Mouse (Mus musculus): ENCODE results near the gene Hoxd11. TPM values are rescaled to one million over a fixed set of nuclear protein-coding genes. Genes with fewer than 3 reads are reported as not detected.

Gene Hoxd11
- polyA plus RNA-seq, 1 experiment from 2014 or later, result not detected

DNA sequence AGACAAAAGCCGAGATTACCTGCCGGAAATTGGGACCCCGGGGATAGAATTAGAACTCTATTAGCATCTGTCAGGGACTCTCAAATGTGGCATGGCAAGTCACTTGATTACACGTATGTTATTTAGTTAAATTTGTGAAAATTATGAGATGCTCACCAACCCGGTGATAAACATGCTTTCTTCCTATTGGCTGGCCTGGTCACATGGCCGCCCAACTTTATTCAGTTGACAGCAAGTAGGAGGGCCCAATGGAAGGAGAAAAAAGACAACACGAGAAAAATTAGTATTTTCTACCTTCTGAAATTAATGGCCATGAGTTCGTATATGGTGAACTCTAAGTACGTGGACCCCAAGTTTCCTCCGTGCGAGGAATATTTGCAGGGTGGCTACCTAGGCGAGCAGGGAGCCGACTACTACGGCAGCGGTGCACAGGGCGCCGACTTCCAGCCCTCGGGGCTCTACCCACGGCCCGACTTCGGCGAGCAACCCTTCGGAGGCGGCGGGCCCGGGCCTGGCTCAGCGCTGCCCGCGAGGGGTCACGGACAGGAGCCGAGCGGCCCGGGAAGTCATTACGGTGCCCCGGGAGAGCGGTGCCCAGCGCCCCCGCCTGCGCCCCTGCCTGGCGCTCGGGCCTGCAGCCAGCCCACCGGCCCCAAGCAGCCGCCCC is 47.7 kb downstream of the Hoxd11 start:
- Histone ChIP-seq H3K4me2 (replicated peaks) (peak overlapping the region; percentile 26; the same call in 1 of the 2 replicates), H3K4me1 (replicated peaks) (peaks cover 6% of the 10 kb centered on the region), H3K9ac (replicated peaks) (no peak overlapping the region), H3K36me3 (no peaks in the 10 kb centered on the region), H3K27ac (no peak overlapping the region), H3K27me3 (peaks cover 99% of the 10 kb centered on the region), H3K9me3 (no peaks in the 10 kb centered on the region), H3K4me3 (replicated peaks) (peak overlapping the region; percentile 14; the same call in 1 of the 2 replicates)
- no peak for ATAC-seq
- WGBS, result under 1% methylated on average over 43 of the region's 43 CpGs

DNA sequence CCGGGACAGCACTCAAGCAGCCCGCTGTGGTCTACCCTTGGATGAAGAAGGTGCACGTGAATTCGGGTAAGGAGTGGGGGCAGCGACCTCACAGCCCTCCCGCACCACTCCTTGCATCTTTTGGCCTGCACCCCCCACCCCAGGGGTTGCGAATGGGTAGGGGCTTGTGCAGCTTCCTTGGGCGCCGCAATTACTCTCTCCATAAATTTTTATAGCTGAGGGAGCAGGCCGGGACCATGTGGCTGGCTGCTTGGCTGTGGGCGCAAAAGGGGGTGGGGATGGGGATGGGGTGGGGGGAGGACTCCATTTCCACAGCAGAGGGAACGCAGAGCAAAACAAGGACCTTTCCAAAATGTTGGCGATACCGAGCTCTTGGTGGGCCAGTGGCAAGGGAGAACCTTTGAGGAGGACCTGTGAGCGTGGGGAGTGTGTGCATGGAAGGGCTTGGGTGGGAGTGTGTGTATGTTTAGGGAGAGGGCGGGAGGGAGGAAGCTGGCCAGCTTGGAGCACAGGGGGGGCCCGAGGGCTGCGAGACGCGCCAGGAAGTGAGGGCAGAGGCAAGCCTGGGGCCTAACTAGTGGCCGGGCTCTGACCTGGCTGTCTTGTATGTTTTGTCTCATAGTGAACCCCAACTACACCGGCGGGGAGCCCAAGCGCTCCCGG is 48.4 kb downstream of the Hoxd11 start:
- Histone ChIP-seq H3K9ac (replicated peaks) (no peak overlapping the region), H3K27me3 (peaks cover 99% of the 10 kb centered on the region)
- WGBS, result under 1% methylated on average over 25 of the region's 25 CpGs

DNA sequence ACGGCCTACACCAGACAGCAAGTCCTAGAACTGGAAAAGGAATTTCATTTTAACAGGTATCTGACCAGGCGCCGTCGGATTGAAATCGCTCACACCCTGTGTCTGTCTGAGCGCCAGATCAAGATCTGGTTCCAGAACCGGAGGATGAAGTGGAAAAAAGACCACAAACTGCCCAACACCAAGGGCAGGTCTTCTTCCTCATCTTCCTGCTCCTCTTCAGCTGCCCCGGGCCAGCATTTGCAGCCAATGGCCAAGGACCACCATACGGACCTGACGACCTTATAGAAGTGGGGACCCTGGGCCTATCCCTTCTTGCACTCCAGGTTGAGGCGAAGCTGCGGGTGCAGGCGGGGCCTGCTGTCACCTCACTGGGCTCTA is 48.9 kb downstream of the Hoxd11 start:
- H3K27me3 ChIP-seq, result peaks cover 99% of the 10 kb centered on the region
- H3K9me3 ChIP-seq, result no peaks in the 10 kb centered on the region
- ATAC-seq, result no peak
- H3K4me2 ChIP-seq (replicated peaks), result no peak overlapping the region
- H3K4me3 ChIP-seq (replicated peaks), result no peak overlapping the region
- 2% methylated on average over 13 of the region's 13 CpGs for WGBS
- no peak overlapping the region for H3K27ac ChIP-seq
- H3K9ac ChIP-seq (replicated peaks), result no peak overlapping the region
- no peaks in the 10 kb centered on the region for H3K36me3 ChIP-seq
- peaks cover 10% of the 10 kb centered on the region for H3K4me1 ChIP-seq (replicated peaks)

More for the DNA sequence above, 48.4 kb downstream of the Hoxd11 start:
- Histone ChIP-seq H3K4me2 (replicated peaks) (no peak overlapping the region), H3K4me3 (replicated peaks) (no peak overlapping the region), H3K27ac (no peak overlapping the region), H3K36me3 (no peaks in the 10 kb centered on the region), H3K9me3 (no peaks in the 10 kb centered on the region), H3K4me1 (replicated peaks) (peaks cover 7% of the 10 kb centered on the region)
- ATAC-seq, result no peak

DNA sequence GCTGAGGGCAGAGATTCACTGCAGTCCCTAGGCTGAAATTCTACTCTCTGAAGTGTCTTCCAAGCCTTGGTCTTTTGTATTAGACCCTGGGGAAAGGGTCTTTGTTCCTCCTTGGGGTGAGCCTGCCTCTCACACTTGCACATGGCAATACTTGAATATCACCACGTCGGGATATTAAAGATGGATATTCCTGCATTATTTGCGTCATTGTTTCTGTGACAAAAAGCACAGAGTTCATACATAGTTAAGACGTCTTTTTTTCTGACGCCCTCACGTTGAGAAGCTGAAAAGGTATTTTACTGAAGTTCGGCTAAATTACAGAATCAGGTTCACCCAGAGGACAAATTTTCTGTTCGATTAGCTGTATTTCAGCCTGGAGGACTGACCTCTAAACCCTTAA is 51.0 kb downstream of the Hoxd11 start:
- WGBS, result 1% methylated on average over 8 of the region's 8 CpGs
- Histone ChIP-seq H3K9ac (replicated peaks) (no peak overlapping the region), H3K4me2 (replicated peaks) (no peak overlapping the region)

DNA sequence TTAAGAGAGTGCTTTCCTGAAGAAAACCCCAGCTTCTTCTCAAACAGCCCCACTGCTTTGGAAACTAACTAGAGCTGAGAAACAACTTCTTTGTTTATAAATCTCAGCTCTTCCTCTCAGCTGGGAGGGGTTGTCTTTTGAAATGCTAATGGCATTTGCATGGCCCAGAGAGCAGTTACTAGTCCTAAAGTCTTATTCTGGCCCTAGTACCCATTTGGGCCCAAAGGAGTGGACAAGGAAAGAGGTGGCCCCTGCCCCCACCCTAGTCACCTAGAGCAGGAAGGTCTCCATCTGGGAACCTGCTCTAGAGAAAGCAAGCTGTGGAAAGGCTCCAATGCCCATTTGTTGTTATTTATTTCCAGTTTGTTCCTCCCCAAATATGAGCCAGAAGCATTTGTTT is 51.7 kb downstream of the Hoxd11 start:
- H3K36me3 ChIP-seq, result no peaks in the 10 kb centered on the region
- H3K27ac ChIP-seq, result no peak overlapping the region
- H3K4me1 ChIP-seq (replicated peaks), result peaks cover 12% of the 10 kb centered on the region
- ATAC-seq, result no peak
- H3K27me3 ChIP-seq, result peaks cover 99% of the 10 kb centered on the region
- no peak overlapping the region for H3K9ac ChIP-seq (replicated peaks)
- H3K4me2 ChIP-seq (replicated peaks), result no peak overlapping the region
- H3K9me3 ChIP-seq, result no peaks in the 10 kb centered on the region
- H3K4me3 ChIP-seq (replicated peaks), result no peak overlapping the region

More for the DNA sequence above, 51.0 kb downstream of the Hoxd11 start:
- no peak overlapping the region for H3K4me3 ChIP-seq (replicated peaks)
- H3K9me3 ChIP-seq, result no peaks in the 10 kb centered on the region
- H3K27ac ChIP-seq, result no peak overlapping the region
- H3K27me3 ChIP-seq, result peaks cover 99% of the 10 kb centered on the region
- peaks cover 10% of the 10 kb centered on the region for H3K4me1 ChIP-seq (replicated peaks)
- no peak for ATAC-seq
- H3K36me3 ChIP-seq, result no peaks in the 10 kb centered on the region

DNA sequence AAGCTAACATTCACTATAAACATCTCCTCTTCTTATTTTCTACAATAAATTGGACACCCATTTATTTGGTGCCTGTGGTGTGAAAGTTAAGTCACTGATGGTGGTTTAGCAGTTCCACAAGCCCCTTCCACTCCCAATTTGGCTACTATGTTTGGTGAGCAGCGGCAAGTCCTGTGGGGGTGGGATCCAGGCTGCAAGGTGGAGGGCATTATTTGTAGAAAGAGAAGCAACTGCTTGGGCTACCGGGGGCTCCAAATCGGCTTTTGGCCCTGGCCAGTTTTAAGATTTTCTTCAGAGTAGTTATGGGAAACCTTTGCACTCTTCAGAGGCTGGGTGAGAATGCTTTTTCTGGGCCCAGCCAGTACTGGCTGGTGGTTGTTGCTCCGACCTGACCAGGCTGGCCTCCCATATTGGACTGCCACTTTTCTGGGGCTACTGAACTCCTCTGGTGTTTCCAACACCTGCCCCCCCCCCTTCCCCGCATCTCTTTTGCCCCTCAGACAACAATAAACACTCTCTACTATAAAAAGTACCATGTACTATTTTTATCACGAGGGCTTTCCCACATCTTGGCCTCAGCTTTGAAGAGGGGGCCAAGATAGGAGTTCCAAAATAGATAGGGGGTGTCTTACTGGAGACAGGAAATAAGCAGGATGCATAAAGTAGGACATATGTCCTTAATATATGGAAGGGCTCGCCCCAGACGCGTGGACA is 52.6 kb downstream of the Hoxd11 start:
- H3K4me1 ChIP-seq (replicated peaks), result peaks cover 13% of the 10 kb centered on the region
- no peaks in the 10 kb centered on the region for H3K9me3 ChIP-seq
- no peak for ATAC-seq
- H3K27ac ChIP-seq, result no peak overlapping the region
- 2% methylated on average over 9 of the region's 9 CpGs for WGBS
- H3K27me3 ChIP-seq, result peaks cover 99% of the 10 kb centered on the region
- no peak overlapping the region for H3K9ac ChIP-seq (replicated peaks)
- no peak overlapping the region for H3K4me3 ChIP-seq (replicated peaks)
- no peaks in the 10 kb centered on the region for H3K36me3 ChIP-seq
- H3K4me2 ChIP-seq (replicated peaks), result no peak overlapping the region

DNA sequence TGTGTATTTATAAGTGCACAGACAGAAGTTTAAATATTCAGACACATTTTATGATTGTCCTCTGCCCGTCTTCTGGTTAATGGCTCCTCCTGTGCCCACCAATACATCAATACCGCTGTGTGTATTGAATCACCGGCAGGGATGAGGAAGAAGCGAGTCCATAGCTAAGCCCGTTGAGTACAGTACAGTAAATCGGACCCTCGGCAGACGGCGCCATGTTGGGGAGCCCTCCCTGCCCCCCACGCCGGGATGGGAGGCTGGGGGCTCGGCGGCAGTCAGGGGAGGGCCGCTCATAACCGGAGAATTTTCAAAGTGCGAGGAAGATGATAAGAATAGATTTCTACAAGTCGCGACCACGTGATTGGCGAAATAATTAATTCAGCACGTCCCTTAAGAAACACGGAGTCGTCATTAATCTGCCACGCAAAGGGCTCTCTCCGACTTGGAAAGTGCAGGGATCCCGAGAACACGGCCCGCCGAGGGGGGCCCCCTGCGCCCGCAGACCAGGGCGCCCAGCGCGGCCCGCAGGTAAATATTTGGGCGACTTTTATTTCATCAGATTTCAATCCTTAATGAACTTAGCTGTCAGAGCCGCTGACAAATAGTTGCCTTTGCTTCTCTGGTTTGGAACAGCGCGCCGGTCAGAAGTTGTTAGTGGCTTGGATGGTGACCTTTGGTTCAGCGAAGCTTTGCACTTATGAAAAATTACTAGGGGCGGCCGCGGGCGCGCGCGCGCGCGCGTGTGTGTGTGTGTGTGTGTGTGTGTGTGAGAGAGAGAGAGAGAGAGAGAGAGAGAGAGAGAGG is 53.4 kb downstream of the Hoxd11 start:
- H3K9ac ChIP-seq (replicated peaks), result no peak overlapping the region
- H3K4me1 ChIP-seq (replicated peaks), result peaks cover 8% of the 10 kb centered on the region
- no peak for ATAC-seq
- H3K27me3 ChIP-seq, result peaks cover 99% of the 10 kb centered on the region
- H3K36me3 ChIP-seq, result no peaks in the 10 kb centered on the region
- WGBS, result 1% methylated on average over 52 of the region's 52 CpGs
- H3K27ac ChIP-seq, result no peak overlapping the region
- no peaks in the 10 kb centered on the region for H3K9me3 ChIP-seq
- H3K4me3 ChIP-seq (replicated peaks), result no peak overlapping the region
- H3K4me2 ChIP-seq (replicated peaks), result no peak overlapping the region

DNA sequence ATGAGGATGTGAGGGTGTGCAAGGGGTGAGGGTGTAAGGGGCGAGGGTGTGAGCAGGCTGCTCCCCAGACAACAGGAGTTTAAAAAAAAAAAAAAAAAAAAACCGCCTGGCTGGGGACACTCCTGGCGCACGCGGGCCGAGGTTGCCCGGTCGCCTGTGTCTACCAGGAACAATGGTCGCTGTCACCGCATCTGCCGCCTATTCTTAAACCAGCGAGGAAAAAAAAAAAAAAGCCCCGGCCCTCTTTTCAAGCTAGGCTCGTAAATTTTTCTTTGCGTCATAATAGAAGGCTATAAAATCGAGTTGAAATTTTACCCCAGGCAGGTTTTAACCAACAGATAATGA is 53.9 kb downstream of the Hoxd11 start:
- H3K4me1 ChIP-seq (replicated peaks), result peaks cover 8% of the 10 kb centered on the region
- H3K27me3 ChIP-seq, result peaks cover 99% of the 10 kb centered on the region
- H3K4me2 ChIP-seq (replicated peaks), result no peak overlapping the region
- no peak for ATAC-seq
- H3K4me3 ChIP-seq (replicated peaks), result no peak overlapping the region
- WGBS, result 0% methylated on average over 11 of the region's 16 CpGs
- no peak overlapping the region for H3K9ac ChIP-seq (replicated peaks)
- H3K27ac ChIP-seq, result no peak overlapping the region
- no peaks in the 10 kb centered on the region for H3K36me3 ChIP-seq
- H3K9me3 ChIP-seq, result no peaks in the 10 kb centered on the region

DNA sequence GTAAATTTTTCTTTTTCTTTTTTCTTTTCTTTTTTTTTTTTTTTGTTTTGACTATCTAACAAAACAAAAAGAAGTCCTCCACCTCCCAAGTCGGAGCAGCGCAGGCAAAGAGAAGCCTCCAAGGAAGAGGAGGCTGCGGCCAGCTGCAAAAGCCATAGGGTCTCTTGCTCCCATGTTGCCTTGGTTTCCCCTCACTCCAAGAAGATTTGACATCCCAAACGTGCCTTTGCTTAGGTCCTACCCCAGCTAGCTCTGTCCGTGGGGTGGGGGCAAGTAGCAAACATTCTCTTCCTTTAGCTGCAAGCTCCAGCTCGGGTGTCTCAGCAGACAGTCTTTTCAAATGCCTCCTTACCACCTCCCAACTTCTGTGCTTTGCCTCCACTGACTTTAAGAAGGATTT is 54.4 kb downstream of the Hoxd11 start:
- peaks cover 8% of the 10 kb centered on the region for H3K4me1 ChIP-seq (replicated peaks)
- H3K4me3 ChIP-seq (replicated peaks), result no peak overlapping the region
- H3K27me3 ChIP-seq, result peaks cover 99% of the 10 kb centered on the region
- no peaks in the 10 kb centered on the region for H3K9me3 ChIP-seq
- 1% methylated on average over 6 of the region's 6 CpGs for WGBS
- no peak overlapping the region for H3K27ac ChIP-seq
- H3K9ac ChIP-seq (replicated peaks), result no peak overlapping the region
- no peak for ATAC-seq
- H3K36me3 ChIP-seq, result no peaks in the 10 kb centered on the region
- no peak overlapping the region for H3K4me2 ChIP-seq (replicated peaks)

DNA sequence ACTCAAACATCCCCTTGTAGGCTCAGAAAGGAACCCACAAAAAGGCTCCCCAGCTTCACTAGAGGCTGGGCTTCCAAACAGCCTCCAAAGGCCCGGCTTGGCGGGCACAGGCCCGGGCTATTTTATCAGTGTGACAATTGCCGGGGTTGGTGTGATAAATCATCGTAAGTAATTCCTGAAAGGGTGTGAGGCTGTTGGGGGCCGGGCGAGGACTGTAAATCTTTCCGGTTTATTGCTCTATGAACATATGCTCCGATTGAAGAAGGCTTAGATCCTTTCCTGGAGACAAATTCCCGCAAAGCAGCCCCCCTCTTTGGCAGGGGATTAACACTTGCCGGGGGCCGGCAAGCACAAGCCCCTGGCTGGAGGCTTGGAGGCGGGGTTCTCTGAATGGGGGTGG is 55.1 kb downstream of the Hoxd11 start:
- H3K4me1 ChIP-seq (replicated peaks), result peaks cover 8% of the 10 kb centered on the region
- no peaks in the 10 kb centered on the region for H3K36me3 ChIP-seq
- no peak for ATAC-seq
- H3K9ac ChIP-seq (replicated peaks), result no peak overlapping the region
- WGBS, result 1% methylated on average over 13 of the region's 13 CpGs
- no peak overlapping the region for H3K27ac ChIP-seq
- H3K27me3 ChIP-seq, result peaks cover 99% of the 10 kb centered on the region
- H3K9me3 ChIP-seq, result no peaks in the 10 kb centered on the region
- H3K4me3 ChIP-seq (replicated peaks), result no peak overlapping the region
- H3K4me2 ChIP-seq (replicated peaks), result no peak overlapping the region

DNA sequence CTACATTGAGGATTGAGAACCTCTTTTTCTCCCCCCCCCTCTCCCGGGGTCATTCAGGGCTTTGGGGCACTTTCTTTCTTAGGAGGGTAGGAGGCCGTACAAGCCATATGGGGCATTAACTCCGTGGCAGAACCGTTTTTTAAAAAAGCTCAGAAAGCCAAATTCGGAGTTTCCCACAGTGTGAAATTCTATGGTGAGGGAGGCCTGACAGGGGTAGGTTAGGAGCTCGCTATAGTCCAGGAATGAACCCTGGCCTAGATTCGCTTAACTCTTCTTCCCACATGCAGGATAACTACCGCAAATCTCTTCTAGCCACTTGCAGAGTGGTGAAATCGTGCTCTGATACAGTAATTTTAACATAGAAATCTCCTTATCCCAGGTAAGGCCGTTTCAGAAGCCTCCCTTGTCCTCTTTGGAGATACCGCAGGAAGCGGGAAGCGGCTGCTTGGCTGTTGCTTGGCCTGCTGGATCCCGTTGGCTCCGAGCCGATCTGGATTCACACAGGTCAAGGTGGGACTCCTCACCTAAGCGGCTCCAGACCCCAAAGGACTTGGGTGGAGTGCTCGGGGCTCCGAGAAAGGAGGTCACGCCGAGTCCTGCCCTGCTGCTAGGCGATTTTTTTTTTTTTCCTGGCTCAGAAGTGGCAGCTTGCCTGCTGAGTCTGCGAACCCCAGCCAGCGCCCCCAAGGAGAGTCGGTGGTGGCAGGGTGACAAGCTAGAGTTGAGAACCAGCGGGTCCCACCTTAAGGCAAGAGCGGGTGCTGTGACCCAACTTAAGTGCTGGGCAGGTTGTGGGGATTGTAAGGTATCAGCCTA is 55.8 kb downstream of the Hoxd11 start:
- Histone ChIP-seq H3K27ac (no peak overlapping the region), H3K27me3 (peaks cover 100% of the 10 kb centered on the region), H3K4me2 (replicated peaks) (no peak overlapping the region), H3K36me3 (no peaks in the 10 kb centered on the region), H3K4me1 (replicated peaks) (peaks cover 8% of the 10 kb centered on the region), H3K9me3 (no peaks in the 10 kb centered on the region), H3K4me3 (replicated peaks) (no peak overlapping the region), H3K9ac (replicated peaks) (no peak overlapping the region)
- no peak for ATAC-seq
- 2% methylated on average over 27 of the region's 27 CpGs for WGBS

Measured in midbrain, embryonic 13.5 days (tissue).